ENCODE assay signal across 8 mouse cellular contexts in the genomic region with DNA sequence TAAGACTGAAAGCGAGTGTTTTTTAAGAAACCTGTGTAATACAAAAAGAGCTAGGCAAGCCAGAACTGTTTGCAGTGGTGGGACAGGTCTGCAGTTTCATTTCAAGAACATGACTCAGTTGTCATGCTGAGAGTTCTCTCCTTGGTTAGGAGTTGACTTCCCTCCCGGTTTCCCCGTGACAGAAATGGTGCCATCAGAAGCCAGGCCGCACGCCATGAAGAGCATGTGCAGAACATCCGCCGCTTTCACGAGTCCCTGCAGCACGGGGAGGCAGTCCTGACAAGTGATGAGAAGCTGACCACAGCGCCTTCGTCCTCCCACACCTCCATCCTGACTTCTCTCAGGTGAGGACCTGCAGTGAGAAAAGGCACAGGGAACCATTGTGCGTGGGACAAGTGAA.
"Had no signal": no experiment of that assay in that cellular context is flagged by ENCODE, and none has a peak within 500 bp of the region (broad histone marks: within the 10 kb centered on the region; RNA-seq: fewer than 3 reads in every experiment).

No protein-coding gene starts in this region.

- DNase-seq: kidney, adult 18-20 months; kidney, postnatal 10 days; kidney, postnatal 4 days; liver; liver, embryonic 13.5 days; liver, postnatal 0 days; right cerebral cortex, adult 18-20 months; thymus, postnatal 4 days had no signal
